8 mouse cellular contexts compared by ENCODE assay signal in the genomic region with DNA sequence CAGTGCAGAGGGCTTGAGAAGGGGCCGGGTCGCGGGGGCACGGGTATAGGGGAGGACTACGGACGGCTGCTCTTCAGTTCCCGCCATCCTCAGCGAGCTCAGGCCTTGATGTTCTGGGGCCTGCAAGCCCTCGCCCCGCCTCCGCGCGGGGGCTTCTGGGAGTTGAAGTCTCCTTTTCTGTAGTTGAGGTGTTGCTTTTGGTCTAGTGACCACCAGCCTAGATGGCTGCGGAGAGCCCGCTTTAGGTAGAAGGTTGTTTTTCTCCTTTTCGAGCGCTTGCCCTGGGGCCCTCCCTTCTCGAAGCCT. TPM values are rescaled to one million over a fixed set of nuclear protein-coding genes. Genes with fewer than 3 reads are reported as not detected.
DNase-seq lines count a peak whose midpoint lies in the region; ATAC-seq and TF ChIP-seq lines count a peak whose summit lies in the region.

No protein-coding gene starts in this region.

- peak overlapping the region; percentile 60 to 97 (median 93) for H3K4me3 ChIP-seq in CH12.LX (replicated peaks in 1 of 3; ENCODE audit: low read depth in 2 of 3, low read length in 2 of 3, poor library complexity in 1 of 3)
- H3K4me3 ChIP-seq in forebrain, embryonic 11.5 days (ENCODE audit: low read depth, low read length) = peak overlapping the region; percentile 95
- peak overlapping the region; percentile 92 for H3K4me3 ChIP-seq in heart, postnatal 0 days (ENCODE audit: low read depth, low read length)
- peak overlapping the region; percentile 79 to 83 for H3K4me3 ChIP-seq in liver, embryonic 14.5 days (ENCODE audit: insufficient read depth in 1 of 2, low read depth in 2 of 2, low read length in 2 of 2)
- peak overlapping the region; percentile 96 for H3K4me3 ChIP-seq in stomach, embryonic 16.5 days (replicated peaks; ENCODE audit: low read length)

- in situ Hi-C loops in CH12.LX (cut with MboI; ENCODE audit: low pct_ligation_motif_present, low pct_unique_long_range_greater_than_20kb, low sequenced_read_pairs) = no loop called here

- ATAC-seq in forebrain, embryonic 11.5 days (replicated peaks; ENCODE audit: low FRiP score) = peak; percentile 93
- ATAC-seq in heart, postnatal 0 days (ENCODE audit: insufficient read depth, low read depth) = peak; percentile 80
- ATAC-seq in liver, embryonic 14.5 days (ENCODE audit: insufficient read depth) = peak; percentile 88
- ATAC-seq in stomach, embryonic 16.5 days (ENCODE audit: insufficient read depth, low FRiP score) = peak; percentile 82

- peak overlapping the region; percentile 96 for H3K9ac ChIP-seq in CH12.LX (ENCODE audit: insufficient read depth, low read depth)
- peak overlapping the region; percentile 85 for H3K9ac ChIP-seq in forebrain, embryonic 11.5 days (ENCODE audit: low read length)
- H3K9ac ChIP-seq in heart, postnatal 0 days (replicated peaks; ENCODE audit: low read depth, low read length) = peak overlapping the region; percentile 72
- H3K9ac ChIP-seq in liver, embryonic 14.5 days (replicated peaks) = peak overlapping the region; percentile 76
- H3K9ac ChIP-seq in stomach, embryonic 16.5 days (ENCODE audit: low read length) = peak overlapping the region; percentile 91

- TF ChIP-seq RAD21 in CH12.LX (IDR thresholded peaks at IDR 0.05; ENCODE audit: low read depth, low read length) = no peak

- 0% methylated on average over 18 of the region's 18 CpGs for WGBS in forebrain, embryonic 11.5 days
- WGBS in heart, postnatal 0 days = under 1% methylated on average over 18 of the region's 18 CpGs
- 1% methylated on average over 18 of the region's 18 CpGs for whole genome bisulfite sequencing in liver, embryonic 14.5 days (ENCODE audit: insufficient replicate concordance)
- WGBS in stomach, embryonic 16.5 days = 0% methylated on average over 18 of the region's 18 CpGs

- peak overlapping the region; percentile 80 for H3K27ac ChIP-seq in CH12.LX (ENCODE audit: insufficient read depth, low read depth)
- H3K27ac ChIP-seq in forebrain, embryonic 11.5 days (ENCODE audit: low read depth, low read length) = peak overlapping the region; percentile 62
- peak overlapping the region; percentile 92 for H3K27ac ChIP-seq in heart, postnatal 0 days (ENCODE audit: low read depth)
- H3K27ac ChIP-seq in liver, embryonic 14.5 days = peak overlapping the region; percentile 51
- H3K27ac ChIP-seq in stomach, embryonic 16.5 days (ENCODE audit: low read length) = peak overlapping the region; percentile 89

- peak overlapping the region; percentile 54; the same call in 1 of the 2 replicates for H3K4me2 ChIP-seq in CH12.LX (ENCODE audit: insufficient read depth, low read depth, poor library complexity, severe bottlenecking)
- peak overlapping the region; percentile 71 for H3K4me2 ChIP-seq in forebrain, embryonic 11.5 days (ENCODE audit: low read depth, low read length, severe bottlenecking)
- H3K4me2 ChIP-seq in heart, postnatal 0 days (ENCODE audit: low read depth, low read length) = peak overlapping the region; percentile 83
- H3K4me2 ChIP-seq in liver, embryonic 14.5 days (ENCODE audit: low read depth) = peak overlapping the region; percentile 72
- H3K4me2 ChIP-seq in stomach, embryonic 16.5 days (ENCODE audit: low read depth, low read length) = peak overlapping the region; percentile 76

- H3K9me3 ChIP-seq in CH12.LX (replicated peaks; ENCODE audit: low read length) = no peaks in the 10 kb centered on the region
- H3K9me3 ChIP-seq in forebrain, embryonic 11.5 days (ENCODE audit: control insufficient read depth, low read length) = no peaks in the 10 kb centered on the region
- no peaks in the 10 kb centered on the region for H3K9me3 ChIP-seq in heart, postnatal 0 days (replicated peaks; ENCODE audit: control insufficient read depth, low read length)
- no peaks in the 10 kb centered on the region for H3K9me3 ChIP-seq in liver, embryonic 14.5 days (ENCODE audit: control insufficient read depth, low read length)
- H3K9me3 ChIP-seq in stomach, embryonic 16.5 days (replicated peaks; ENCODE audit: control insufficient read depth, low read length) = no peaks in the 10 kb centered on the region

- dilution Hi-C loops in CH12.LX (cut with MboI; ENCODE audit: extremely low pct_ligation_motif_present, extremely low pct_unique_long_range_greater_than_20kb, low sequenced_read_pairs) = no loop called here

- no peaks in the 10 kb centered on the region for H3K27me3 ChIP-seq in CH12.LX (replicated peaks)
- no peaks in the 10 kb centered on the region for H3K27me3 ChIP-seq in forebrain, embryonic 11.5 days (ENCODE audit: control insufficient read depth, insufficient read depth, low read length)
- no peaks in the 10 kb centered on the region for H3K27me3 ChIP-seq in heart, postnatal 0 days (ENCODE audit: control insufficient read depth, insufficient read depth, low read length)
- H3K27me3 ChIP-seq in liver, embryonic 14.5 days (ENCODE audit: control insufficient read depth, insufficient read depth, low read length) = no peaks in the 10 kb centered on the region; the same call in 1 of the 2 replicates
- H3K27me3 ChIP-seq in stomach, embryonic 16.5 days (ENCODE audit: control insufficient read depth, insufficient read depth, low read length) = no peaks in the 10 kb centered on the region

- H3K79me2 ChIP-seq in CH12.LX (replicated peaks; ENCODE audit: control insufficient read depth, extremely low read depth, insufficient read depth, poor library complexity, severe bottlenecking) = peaks cover 28% of the 10 kb centered on the region

- peaks cover 3 to 34% of the 10 kb centered on the region in 2 experiments; a peak in 3 of 4 replicates for H3K4me1 ChIP-seq in CH12.LX (ENCODE audit: control insufficient read depth in 1 of 2, insufficient read depth in 2 of 2)
- H3K4me1 ChIP-seq in forebrain, embryonic 11.5 days (replicated peaks; ENCODE audit: control insufficient read depth, insufficient read depth, low read length) = peaks cover 4% of the 10 kb centered on the region; the same call in 1 of the 2 replicates
- H3K4me1 ChIP-seq in heart, postnatal 0 days (ENCODE audit: control insufficient read depth, insufficient read depth) = peaks cover 46% of the 10 kb centered on the region
- H3K4me1 ChIP-seq in liver, embryonic 14.5 days (replicated peaks; ENCODE audit: control insufficient read depth in 2 of 2, insufficient read depth in 2 of 2, low read length in 1 of 2) = peaks cover 8 to 17% of the 10 kb centered on the region in 2 experiments; a peak in 3 of 4 replicates
- peaks cover 19% of the 10 kb centered on the region for H3K4me1 ChIP-seq in stomach, embryonic 16.5 days (ENCODE audit: control insufficient read depth, insufficient read depth, low read length)

- peak; percentile 92 for DNase-seq in CH12.LX (ENCODE audit: extremely low read depth)
- peak; percentile 82 for DNase-seq in c-Kit-positive CD71-negative TER-119-negative erythroid progenitor cells, embryonic 14.5 days (ENCODE audit: low read depth)
- peak; percentile 94 for DNase-seq in forebrain, embryonic 11.5 days (ENCODE audit: low spot score)
- peak; percentile 91 for DNase-seq in heart, postnatal 0 days (ENCODE audit: low spot score)
- peak; percentile 89 to 95 for DNase-seq in kidney, postnatal 36 days
- DNase-seq in liver, embryonic 14.5 days (ENCODE audit: low read depth in 3 of 3, low spot score in 3 of 3) = peak; percentile 78 to 90 (median 79)
- DNase-seq in neural tube, embryonic 10.5 days (ENCODE audit: extremely low spot score, low spot score) = peak; percentile 86

- peaks cover 12 to 30% of the 10 kb centered on the region in 2 experiments for H3K36me3 ChIP-seq in CH12.LX (replicated peaks in 1 of 2; ENCODE audit: control insufficient read depth in 1 of 2, insufficient read depth in 1 of 2, low read length in 1 of 2)
- peaks cover 9% of the 10 kb centered on the region; the same call in 1 of the 2 replicates for H3K36me3 ChIP-seq in forebrain, embryonic 11.5 days (ENCODE audit: control insufficient read depth, insufficient read depth, low read length)
- peaks cover 19% of the 10 kb centered on the region for H3K36me3 ChIP-seq in heart, postnatal 0 days (replicated peaks; ENCODE audit: control insufficient read depth, insufficient read depth, low read length)
- peaks cover 15% of the 10 kb centered on the region for H3K36me3 ChIP-seq in liver, embryonic 14.5 days (replicated peaks; ENCODE audit: control insufficient read depth, insufficient read depth, low read depth)
- H3K36me3 ChIP-seq in stomach, embryonic 16.5 days (ENCODE audit: control insufficient read depth, insufficient read depth, low read length) = peaks cover 7% of the 10 kb centered on the region; the same call in 1 of the 2 replicates

- TF ChIP-seq POLR2A in CH12.LX (IDR thresholded peaks at IDR 0.05; ENCODE audit: low read depth, low read length) = peak; percentile 62

- TF ChIP-seq CTCF in CH12.LX (conservative IDR thresholded peaks at IDR 0.05 in 1 of 2, IDR thresholded peaks at IDR 0.05 in 1 of 2; ENCODE audit: low read depth in 2 of 2, low read length in 2 of 2) = no peak
- TF ChIP-seq CTCF in heart, postnatal 0 days (IDR thresholded peaks at IDR 0.05; ENCODE audit: low read depth) = no peak
- TF ChIP-seq CTCF in liver, embryonic 14.5 days (IDR thresholded peaks at IDR 0.05; ENCODE audit: low read depth) = no peak

- no peak for TF ChIP-seq EP300 in CH12.LX (IDR thresholded peaks at IDR 0.05; ENCODE audit: low read length)
- TF ChIP-seq EP300 in heart, postnatal 0 days (IDR thresholded peaks at IDR 0.05; ENCODE audit: low read depth) = no peak; the same call in 1 of the 2 replicates
- TF ChIP-seq EP300 in liver, embryonic 14.5 days (IDR thresholded peaks at IDR 0.05; ENCODE audit: low read depth) = no peak

RNA-seq across cellular contexts. Expression of gene Slf2, which starts 0.5 kb away (rescaled TPM):
- total RNA-seq in CH12.LX (2012; rRNA removed) (22.2 and 22.6 TPM in 2 replicates), CH12.LX (2014; rRNA removed) (22.9 and 25.3 TPM in 2 replicates)
- 18.6 and 20.6 TPM in 2 replicates for polyA plus RNA-seq in CH12.LX (2012; ENCODE audit: insufficient read length, low read depth)
- 55.6 and 59.3 TPM in 2 replicates for polyA plus RNA-seq in forebrain, embryonic 11.5 days (2014; fragmentation: Nextera tagmentation; extraction: Ambion mirVana)
- total RNA-seq in heart, postnatal 0 days (2014; rRNA removed; ENCODE audit: low replicate concordance) = 19.3 and 30.6 TPM in 2 replicates
- 17.3 and 20.5 TPM in 2 replicates for polyA plus RNA-seq in heart, postnatal 0 days (2015; fragmentation: Nextera tagmentation; extraction: Ambion mirVana)
- polyA plus RNA-seq in liver, embryonic 14.5 days (2012; rRNA removed) = 5.6 and 8.6 TPM in 2 replicates
- polyA plus RNA-seq in liver, embryonic 14.5 days (2014; fragmentation: Nextera tagmentation; extraction: Ambion mirVana) = 11.1 and 12.5 TPM in 2 replicates
- 31.3 and 31.4 TPM in 2 replicates for polyA plus RNA-seq in stomach, embryonic 16.5 days (2015; fragmentation: Nextera tagmentation; extraction: Ambion mirVana)

RNA-seq across cellular contexts. Expression of gene Sema4g, which starts 57.5 kb away (rescaled TPM):
- total RNA-seq in CH12.LX (2012; rRNA removed) (0.55 and 1.1 TPM in 2 replicates), CH12.LX (2014; rRNA removed) (0.38 and 0.71 TPM in 2 replicates)
- polyA plus RNA-seq in CH12.LX (2012; ENCODE audit: insufficient read length, low read depth) = 8.3 and 8.4 TPM in 2 replicates
- polyA plus RNA-seq in forebrain, embryonic 11.5 days (2014; fragmentation: Nextera tagmentation; extraction: Ambion mirVana) = 7.1 and 7.4 TPM in 2 replicates
- total RNA-seq in heart, postnatal 0 days (2014; rRNA removed; ENCODE audit: low replicate concordance) = 0.85 and 1.1 TPM in 2 replicates
- 0.10 and 0.14 TPM in 2 replicates for polyA plus RNA-seq in heart, postnatal 0 days (2015; fragmentation: Nextera tagmentation; extraction: Ambion mirVana)
- 24.9 and 32.5 TPM in 2 replicates for polyA plus RNA-seq in liver, embryonic 14.5 days (2012; rRNA removed)
- 2.6 and 3.3 TPM in 2 replicates for polyA plus RNA-seq in liver, embryonic 14.5 days (2014; fragmentation: Nextera tagmentation; extraction: Ambion mirVana)
- 4.6 and 5.5 TPM in 2 replicates for polyA plus RNA-seq in stomach, embryonic 16.5 days (2015; fragmentation: Nextera tagmentation; extraction: Ambion mirVana)

Comparison
In these comparisons a context has a peak if more than half of its experiments do, and no peak if none do; other contexts are left out.
1. Peak in every context shown above with its lines: DNase-seq, ATAC-seq, H3K4me3 ChIP-seq and H3K27ac ChIP-seq.